Mouse (Mus musculus): ENCODE data around the gene Pno1. TPM values are rescaled to one million over a fixed set of nuclear protein-coding genes. Genes with fewer than 3 reads are reported as not detected.

Gene Pno1
- polyA plus RNA-seq, 1 experiment from 2014 or later = 54.8 TPM

DNA sequence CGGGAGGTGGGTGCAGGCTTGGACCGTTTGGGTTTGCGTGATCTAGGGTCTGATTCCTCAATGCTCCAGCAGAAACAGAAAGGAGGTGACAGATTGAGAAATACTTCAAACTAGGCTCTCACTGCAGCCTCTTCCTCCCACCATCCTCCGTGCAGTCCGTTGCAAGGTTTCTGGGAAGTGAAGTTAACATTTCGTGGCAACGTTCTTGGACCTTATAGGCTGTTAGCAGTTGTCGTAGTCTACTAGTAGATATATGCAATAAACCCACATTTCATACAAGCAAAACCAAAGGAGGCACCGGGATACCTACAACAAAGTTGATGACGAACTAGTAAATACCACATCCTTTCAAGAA, 750 bp upstream of the Pno1 start:
- WGBS = 2% methylated on average over 10 of the region's 10 CpGs
- Histone ChIP-seq H3K36me3 (peaks cover 18% of the 10 kb centered on the region), H3K4me1 (peaks cover 25% of the 10 kb centered on the region), H3K4me3 (replicated peaks) (peak overlapping the region; percentile 96), H3K4me2 (peak overlapping the region; percentile 72), H3K9ac (replicated peaks) (peak overlapping the region; percentile 92), H3K27ac (replicated peaks) (peak overlapping the region; percentile 93), H3K9me3 (replicated peaks) (no peaks in the 10 kb centered on the region), H3K27me3 (replicated peaks) (no peaks in the 10 kb centered on the region)
- ATAC-seq (ENCODE audit: low FRiP score) = no peak

DNA sequence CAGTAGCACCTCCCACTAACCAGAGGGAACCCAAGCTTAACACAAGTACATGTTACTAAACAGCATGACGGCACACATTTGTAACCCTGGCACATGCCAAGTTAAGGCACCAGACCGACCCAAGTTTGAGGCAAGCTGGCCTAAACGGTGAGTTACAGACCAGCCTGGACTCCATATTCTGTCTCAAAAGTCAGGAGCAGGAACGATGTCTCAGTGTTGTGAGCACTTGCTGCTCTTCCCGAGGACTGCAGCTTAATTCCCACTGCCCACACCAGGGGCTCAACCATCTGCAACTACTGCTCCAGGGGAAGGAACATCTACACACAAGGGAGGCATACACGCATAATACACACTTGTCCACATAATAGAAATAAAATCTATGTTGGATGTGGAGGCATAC, 8.9 kb downstream of the Pno1 start:
- Histone ChIP-seq H3K27me3 (replicated peaks) (no peaks in the 10 kb centered on the region), H3K4me3 (replicated peaks) (no peak overlapping the region), H3K9ac (replicated peaks) (no peak overlapping the region), H3K4me1 (no peaks in the 10 kb centered on the region), H3K4me2 (no peak overlapping the region), H3K36me3 (peaks cover 45% of the 10 kb centered on the region), H3K9me3 (replicated peaks) (no peaks in the 10 kb centered on the region), H3K27ac (replicated peaks) (no peak overlapping the region)
- ATAC-seq (ENCODE audit: low FRiP score) = no peak
- WGBS = 92% methylated on average over 6 of the region's 6 CpGs

DNA sequence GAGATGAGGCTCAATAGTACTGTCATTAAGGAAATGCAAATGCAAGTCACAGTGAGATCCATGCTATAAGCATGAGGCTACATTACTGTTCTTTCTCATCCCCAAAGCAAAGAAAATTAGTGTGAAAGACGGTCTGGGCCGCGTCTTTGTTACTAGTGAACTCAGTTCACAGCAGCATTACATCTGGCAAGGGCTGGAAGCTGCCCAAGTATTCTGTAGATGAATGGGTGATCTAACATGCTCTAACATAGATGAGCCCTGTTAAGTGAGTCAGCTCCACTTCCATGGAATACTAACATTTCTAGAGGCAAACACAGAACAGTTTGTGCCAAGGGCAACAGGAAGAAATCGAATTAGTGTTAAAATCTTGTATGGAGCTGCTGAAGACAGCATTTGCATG, 10.4 kb downstream of the Pno1 start:
- 91% methylated on average over 4 of the region's 4 CpGs for WGBS
- Histone ChIP-seq H3K4me2 (no peak overlapping the region), H3K9me3 (replicated peaks) (no peaks in the 10 kb centered on the region), H3K9ac (replicated peaks) (no peak overlapping the region), H3K4me1 (no peaks in the 10 kb centered on the region), H3K27ac (replicated peaks) (no peak overlapping the region), H3K4me3 (replicated peaks) (no peak overlapping the region), H3K27me3 (replicated peaks) (no peaks in the 10 kb centered on the region), H3K36me3 (peaks cover 51% of the 10 kb centered on the region)
- ATAC-seq (ENCODE audit: low FRiP score) = no peak

DNA sequence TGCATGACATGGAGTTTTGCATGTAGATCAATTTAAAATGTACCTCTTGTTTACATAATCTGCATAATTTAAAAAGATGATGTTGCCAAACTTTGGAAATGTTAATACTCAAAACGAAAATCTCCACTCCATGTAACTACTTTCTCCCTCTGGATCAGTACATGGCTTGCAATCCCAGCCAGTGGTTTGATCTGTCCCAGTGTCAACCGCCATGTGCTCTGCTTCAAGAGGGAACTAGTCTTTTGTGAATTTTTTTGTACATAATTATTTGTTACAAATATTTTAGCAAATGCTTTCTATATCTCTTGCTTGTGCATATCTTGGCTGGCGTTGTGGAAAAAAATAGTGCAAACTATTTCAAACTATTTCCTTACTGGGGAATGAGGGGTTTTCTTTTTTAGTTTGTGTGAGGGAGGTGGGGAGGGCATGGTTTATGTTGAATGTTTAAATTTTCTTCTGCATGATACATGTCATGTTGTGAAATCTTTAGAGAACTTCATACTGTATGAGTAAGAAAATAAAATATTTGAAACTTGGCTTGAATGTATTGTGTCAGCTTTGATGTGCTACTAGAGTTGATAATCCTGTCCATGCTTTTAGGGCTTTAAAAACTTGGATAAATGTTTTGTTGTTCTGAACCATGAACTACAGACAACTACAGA, 11.4 kb downstream of the Pno1 start:
- Histone ChIP-seq H3K9ac (replicated peaks) (no peak overlapping the region), H3K9me3 (replicated peaks) (no peaks in the 10 kb centered on the region), H3K36me3 (peaks cover 61% of the 10 kb centered on the region), H3K4me1 (no peaks in the 10 kb centered on the region), H3K27ac (replicated peaks) (no peak overlapping the region), H3K4me3 (replicated peaks) (no peak overlapping the region), H3K27me3 (replicated peaks) (no peaks in the 10 kb centered on the region), H3K4me2 (no peak overlapping the region)
- no peak for ATAC-seq (ENCODE audit: low FRiP score)
- 95% methylated on average over 3 of the region's 3 CpGs for WGBS

DNA sequence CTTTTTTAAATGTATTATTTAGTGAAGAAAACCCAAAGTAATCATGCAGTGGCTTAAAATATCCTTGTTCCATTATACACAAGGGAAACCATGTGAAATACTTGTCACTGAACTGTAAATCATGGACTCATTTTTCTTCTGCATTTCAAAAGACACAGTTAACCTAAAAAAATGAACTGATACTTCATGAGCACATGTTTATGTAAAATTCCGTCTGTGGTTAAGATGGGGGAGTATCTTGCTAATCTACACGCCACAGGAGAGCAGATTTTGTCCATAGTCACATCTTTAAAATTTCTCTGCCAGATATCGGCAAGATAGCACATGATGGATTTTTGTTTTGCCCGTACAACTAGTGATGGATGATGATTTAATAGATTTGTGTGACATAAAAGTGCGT, 12.2 kb downstream of the Pno1 start:
- no peak overlapping the region for H3K4me2 ChIP-seq
- H3K4me1 ChIP-seq = no peaks in the 10 kb centered on the region
- no peak overlapping the region for H3K4me3 ChIP-seq (replicated peaks)
- no peaks in the 10 kb centered on the region for H3K27me3 ChIP-seq (replicated peaks)
- ATAC-seq (ENCODE audit: low FRiP score) = no peak
- H3K36me3 ChIP-seq = peaks cover 65% of the 10 kb centered on the region
- 93% methylated on average over 5 of the region's 5 CpGs for WGBS
- H3K9me3 ChIP-seq (replicated peaks) = no peaks in the 10 kb centered on the region
- no peak overlapping the region for H3K27ac ChIP-seq (replicated peaks)
- no peak overlapping the region for H3K9ac ChIP-seq (replicated peaks)

DNA sequence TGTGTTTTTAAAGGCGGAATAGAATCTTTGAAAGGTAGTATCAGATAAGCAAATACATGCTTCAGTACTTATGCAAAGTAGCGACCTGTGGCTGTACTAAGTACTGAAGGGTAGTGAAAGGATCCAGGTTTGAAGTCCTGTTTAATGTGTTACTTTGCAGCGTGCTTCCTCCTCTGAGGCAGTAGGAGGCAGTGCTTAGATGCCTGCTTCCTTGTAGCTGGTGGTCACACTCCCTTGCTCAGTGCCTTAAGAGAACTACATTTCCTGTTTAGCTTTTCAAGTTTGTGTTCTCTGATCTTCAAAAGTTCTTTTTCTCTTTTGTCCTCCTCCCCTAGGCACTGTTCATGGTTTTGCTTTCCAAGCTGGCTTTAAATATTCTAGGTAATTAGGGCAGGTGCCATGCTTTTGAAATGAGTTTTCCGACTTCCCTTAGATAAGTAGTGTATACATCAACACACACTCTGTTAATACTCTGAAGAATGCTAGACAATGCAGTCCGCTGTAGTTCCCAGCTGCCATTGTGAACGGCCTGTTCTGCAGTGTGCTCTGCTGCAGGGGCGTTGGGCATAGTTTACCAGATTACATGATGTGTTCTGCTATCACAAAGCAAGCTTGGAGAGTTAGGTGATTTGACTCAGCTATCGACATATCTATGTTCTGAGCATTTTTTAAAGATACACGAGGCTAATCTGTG, 19.1 kb downstream of the Pno1 start:
- H3K4me2 ChIP-seq = no peak overlapping the region
- WGBS = 85% methylated on average over 9 of the region's 9 CpGs
- peaks cover 26% of the 10 kb centered on the region for H3K36me3 ChIP-seq
- no peaks in the 10 kb centered on the region for H3K27me3 ChIP-seq (replicated peaks)
- ATAC-seq (ENCODE audit: low FRiP score) = no peak
- H3K27ac ChIP-seq (replicated peaks) = no peak overlapping the region
- no peaks in the 10 kb centered on the region for H3K4me1 ChIP-seq
- no peaks in the 10 kb centered on the region for H3K9me3 ChIP-seq (replicated peaks)
- no peak overlapping the region for H3K9ac ChIP-seq (replicated peaks)
- no peak overlapping the region for H3K4me3 ChIP-seq (replicated peaks)

DNA sequence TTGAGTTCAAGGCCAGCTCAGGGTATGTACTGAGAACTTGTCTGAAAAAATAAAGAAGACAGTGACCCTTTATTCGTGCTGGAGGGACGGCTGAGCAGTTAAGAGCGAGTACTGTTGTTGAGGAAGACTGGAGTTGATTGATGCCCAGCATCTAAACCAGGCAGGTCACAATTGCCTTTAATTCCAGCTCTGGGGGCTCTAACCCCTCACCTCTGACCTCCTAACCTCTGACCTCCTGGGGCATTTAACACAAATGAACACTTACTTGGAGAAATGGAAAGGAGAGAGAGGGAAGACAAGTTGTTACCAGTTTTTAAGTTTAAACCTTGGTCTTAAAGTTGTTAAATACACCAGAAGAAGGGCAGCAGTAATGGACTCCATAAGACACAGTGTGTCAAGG, 22.6 kb downstream of the Pno1 start:
- Histone ChIP-seq H3K4me2 (no peak overlapping the region), H3K27ac (replicated peaks) (no peak overlapping the region), H3K9ac (replicated peaks) (no peak overlapping the region), H3K27me3 (replicated peaks) (no peaks in the 10 kb centered on the region), H3K4me1 (no peaks in the 10 kb centered on the region), H3K4me3 (replicated peaks) (no peak overlapping the region), H3K36me3 (no peaks in the 10 kb centered on the region), H3K9me3 (replicated peaks) (no peaks in the 10 kb centered on the region)
- 16% methylated on average over 3 of the region's 3 CpGs for WGBS
- ATAC-seq (ENCODE audit: low FRiP score) = no peak

DNA sequence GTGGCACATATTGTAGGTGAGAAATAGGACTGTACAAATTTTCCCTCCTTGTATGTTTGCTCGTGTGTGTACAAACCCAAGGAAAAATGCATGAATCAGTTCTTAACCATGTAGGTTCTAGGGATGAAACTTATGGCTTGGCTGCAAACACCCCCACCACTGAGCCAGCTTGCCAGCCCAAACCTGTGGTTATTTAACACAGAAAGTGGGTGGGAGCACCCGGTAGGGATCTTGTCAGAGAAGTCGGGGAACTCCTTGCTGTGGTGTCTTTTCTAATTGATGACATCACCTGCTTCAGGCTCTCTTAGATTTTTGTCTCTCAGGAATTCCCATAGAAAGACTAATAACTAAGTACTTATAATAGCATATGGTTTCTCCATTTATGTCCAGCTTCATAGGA, 23.7 kb downstream of the Pno1 start:
- H3K4me3 ChIP-seq (replicated peaks) = no peak overlapping the region
- no peaks in the 10 kb centered on the region for H3K27me3 ChIP-seq (replicated peaks)
- no peak overlapping the region for H3K4me2 ChIP-seq
- H3K27ac ChIP-seq (replicated peaks) = no peak overlapping the region
- H3K9ac ChIP-seq (replicated peaks) = no peak overlapping the region
- 90% methylated on average over 3 of the region's 3 CpGs for WGBS
- H3K36me3 ChIP-seq = no peaks in the 10 kb centered on the region; the same call in 1 of the 2 replicates
- no peak for ATAC-seq (ENCODE audit: low FRiP score)
- no peaks in the 10 kb centered on the region for H3K4me1 ChIP-seq
- H3K9me3 ChIP-seq (replicated peaks) = no peaks in the 10 kb centered on the region

DNA sequence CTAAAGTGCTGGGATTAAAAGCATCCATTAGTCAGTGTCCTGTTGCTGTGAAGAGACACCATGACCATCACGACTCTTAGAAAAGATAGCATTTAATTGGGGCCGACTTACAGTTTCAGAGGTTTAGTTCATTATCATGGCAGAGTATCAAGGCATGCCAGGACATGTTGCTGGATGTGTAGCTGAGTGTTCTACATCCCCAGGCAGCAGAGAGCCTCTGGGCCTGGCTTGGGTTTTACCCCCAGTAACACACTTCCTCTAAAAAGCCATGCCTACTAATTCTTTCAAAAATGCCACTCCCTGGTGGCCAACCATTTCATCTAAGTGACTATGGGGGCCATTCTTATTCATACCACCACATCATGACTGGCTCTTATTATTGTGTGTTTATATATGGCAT, 28.2 kb downstream of the Pno1 start:
- WGBS = 98% methylated on average over 2 of the region's 2 CpGs
- Histone ChIP-seq H3K36me3 (no peaks in the 10 kb centered on the region; the same call in 1 of the 2 replicates), H3K9ac (replicated peaks) (no peak overlapping the region), H3K4me3 (replicated peaks) (no peak overlapping the region), H3K27me3 (replicated peaks) (no peaks in the 10 kb centered on the region), H3K27ac (replicated peaks) (no peak overlapping the region), H3K4me1 (peaks cover 2% of the 10 kb centered on the region; the same call in 1 of the 2 replicates), H3K9me3 (replicated peaks) (no peaks in the 10 kb centered on the region), H3K4me2 (no peak overlapping the region)
- ATAC-seq (ENCODE audit: low FRiP score) = no peak

DNA sequence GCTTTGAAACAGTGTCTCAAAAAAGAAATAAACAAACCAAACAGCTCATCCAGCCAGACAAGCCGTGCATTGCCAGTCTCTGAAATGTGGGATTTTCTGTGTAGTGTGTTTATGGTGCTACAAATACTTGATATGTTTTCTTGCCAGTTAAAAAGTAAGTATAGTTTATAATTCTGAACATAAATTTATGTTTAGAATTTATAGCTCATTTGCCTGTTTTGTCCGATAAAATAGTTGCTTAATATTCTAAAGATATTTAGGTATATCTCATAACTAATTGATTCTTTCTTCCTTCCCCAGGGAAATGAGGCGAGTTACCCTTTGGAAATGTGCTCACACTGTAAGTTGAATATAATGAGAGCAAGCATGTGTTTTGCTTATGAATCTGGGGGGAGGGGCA, 29.6 kb downstream of the Pno1 start, which contains the start of gene Wdr92:
Gene Wdr92, plus strand, starts transcription at position 301 of the 400 bp plus-strand sequence.
- H3K9me3 ChIP-seq (replicated peaks) = no peaks in the 10 kb centered on the region
- ATAC-seq (ENCODE audit: low FRiP score) = no peak
- no peak within 1 kb of the TSS for H3K4me3 ChIP-seq (replicated peaks)
- no peaks in the 10 kb centered on the region for H3K27me3 ChIP-seq (replicated peaks)
- H3K27ac ChIP-seq (replicated peaks) = no peak within 1 kb of the TSS
- 68% methylated on average over 3 of the region's 3 CpGs for WGBS
- H3K36me3 ChIP-seq = no peaks in the 10 kb centered on the region; the same call in 1 of the 2 replicates
- H3K9ac ChIP-seq (replicated peaks) = no peak within 1 kb of the TSS
- H3K4me2 ChIP-seq = no peak within 1 kb of the TSS
- H3K4me1 ChIP-seq = peaks cover 2% of the 10 kb centered on the region; the same call in 1 of the 2 replicates

DNA sequence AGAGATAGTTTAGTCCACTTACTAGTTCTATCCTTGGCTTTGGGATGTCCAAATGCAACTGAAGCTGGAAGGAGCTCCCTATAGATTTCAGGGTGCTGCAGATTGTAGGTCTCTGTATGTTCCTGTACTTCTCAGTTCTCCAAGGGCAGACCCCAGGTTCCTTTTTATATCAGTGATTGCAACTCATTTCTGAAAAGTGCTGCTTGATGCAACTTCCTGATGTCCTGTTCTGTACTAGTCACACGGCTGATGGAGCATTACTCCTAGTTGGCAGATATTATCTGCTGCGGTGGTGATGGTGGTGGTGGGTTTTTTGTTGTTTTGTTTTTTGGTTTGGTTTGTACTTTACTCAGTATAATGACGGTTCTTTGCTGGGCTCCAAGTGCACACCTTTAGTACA, 30.6 kb downstream of the Pno1 start:
- Histone ChIP-seq H3K27me3 (replicated peaks) (no peaks in the 10 kb centered on the region), H3K36me3 (no peaks in the 10 kb centered on the region; the same call in 1 of the 2 replicates), H3K4me3 (replicated peaks) (no peak overlapping the region), H3K4me2 (no peak overlapping the region), H3K27ac (replicated peaks) (no peak overlapping the region), H3K9me3 (replicated peaks) (no peaks in the 10 kb centered on the region), H3K4me1 (peaks cover 2% of the 10 kb centered on the region; the same call in 1 of the 2 replicates), H3K9ac (replicated peaks) (no peak overlapping the region)
- WGBS = 93% methylated on average over 3 of the region's 3 CpGs
- no peak for ATAC-seq (ENCODE audit: low FRiP score)

DNA sequence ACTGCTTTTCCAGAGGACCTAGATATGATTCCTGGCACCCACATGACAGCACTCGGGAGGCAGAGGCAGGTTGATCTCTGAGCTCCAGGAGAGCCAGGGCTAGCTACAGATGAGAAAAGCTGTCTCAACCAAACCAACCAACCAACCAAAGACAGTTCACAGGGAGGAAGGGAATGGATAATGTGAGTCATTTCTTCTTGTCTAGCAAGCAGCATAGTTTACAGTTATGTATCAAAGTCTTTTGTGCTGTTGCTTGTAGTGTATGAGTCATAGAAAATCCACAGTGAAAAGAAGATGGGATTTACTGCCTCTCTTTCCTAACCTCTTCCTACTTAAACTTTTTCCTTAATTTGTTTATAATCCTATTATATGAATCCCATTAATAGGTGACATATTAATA, 34.7 kb downstream of the Pno1 start:
- Histone ChIP-seq H3K9me3 (replicated peaks) (no peaks in the 10 kb centered on the region), H3K4me2 (no peak overlapping the region), H3K4me3 (replicated peaks) (no peak overlapping the region), H3K27ac (replicated peaks) (no peak overlapping the region), H3K36me3 (no peaks in the 10 kb centered on the region), H3K4me1 (peaks cover 4% of the 10 kb centered on the region; the same call in 1 of the 2 replicates), H3K27me3 (replicated peaks) (no peaks in the 10 kb centered on the region), H3K9ac (replicated peaks) (no peak overlapping the region)
- WGBS = 100% methylated on average over 1 of the region's 1 CpGs
- no peak for ATAC-seq (ENCODE audit: low FRiP score)
